Mouse (Mus musculus) brain, embryonic 14.5 days (tissue): ENCODE measurements around the gene Zfp706.

Experiments used
- CTCF ChIP-seq: fragments of 200-500 bp; IDR thresholded peaks from 2 replicates; pipeline ENCODE4 v1.5.1; 2012; ENCODE audit warnings: inconsistent platforms, mild to moderate bottlenecking, moderate library complexity, borderline replicate concordance; ENCODE audit not compliant: insufficient read depth, insufficient read length; ENCODE audit errors: extremely low read depth
- POLR2A ChIP-seq: fragments of 200-500 bp; IDR thresholded peaks from 2 replicates; pipeline ENCODE4 v1.6.1; 2012; ENCODE audit warnings: mild to moderate bottlenecking, inconsistent platforms, borderline replicate concordance; ENCODE audit not compliant: poor library complexity, insufficient read depth, insufficient read length, severe bottlenecking; ENCODE audit errors: extremely low read depth

DNA sequence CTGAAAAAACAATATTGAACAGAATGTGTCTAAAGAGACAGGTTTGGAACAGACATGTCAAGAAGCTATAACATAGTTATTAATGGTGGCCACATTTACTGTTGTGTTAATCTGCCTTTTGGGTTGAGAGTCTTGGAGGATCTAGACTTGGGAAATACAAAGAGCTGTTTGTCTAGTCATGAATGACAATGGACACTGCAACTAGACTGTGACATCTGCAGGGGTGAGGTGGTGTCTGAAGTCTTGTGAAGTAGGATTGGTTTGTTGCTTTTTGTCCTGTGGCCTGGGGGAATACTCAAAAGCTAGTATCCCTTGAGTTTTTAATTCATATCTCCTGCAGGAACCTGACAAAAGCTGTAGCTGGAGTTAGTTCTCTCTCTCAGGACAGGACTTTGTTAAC, 973 bp upstream of the Zfp706 start:
- TF ChIP-seq CTCF (no peak), POLR2A (no peak)
